Mouse (Mus musculus) cerebral cortex, adult 2 months (tissue): ENCODE measurements around the gene Reln.

Experiments
- WGBS: fragments of 180-500 bp; shearing (Covaris S2); methylation state at CpG from one replicate; pipeline ENCODE4 v1.1.7; 2018; 5-methylcytosine and 5-hydroxymethylcytosine counted together

The Reln gene

GRCm38 (mm10) chr5:22344556-22344975 is at the start of gene Reln:
Reln (minus strand) TSS chr5:22344702.
- WGBS = 1% methylated on average over 65 of the region's 68 CpGs

- 85% methylated on average over 2 of the region's 2 CpGs for WGBS
These were observed 44.0 kb upstream of the Reln start for GRCm38 (mm10) chr5:22388502-22388901.

GRCm38 (mm10) chr5:22360510-22360909 is 16.0 kb upstream of the Reln start:
- 52% methylated on average over 9 of the region's 9 CpGs for WGBS

GRCm38 (mm10) chr5:22348412-22348811 is 3.9 kb upstream of the Reln start:
- WGBS = 89% methylated on average over 3 of the region's 3 CpGs

- whole genome bisulfite sequencing = 75% methylated on average over 2 of the region's 2 CpGs
These were observed 3.2 kb upstream of the Reln start for GRCm38 (mm10) chr5:22347732-22348131.

GRCm38 (mm10) chr5:22345894-22346635 is 1.6 kb upstream of the Reln start:
- 58% methylated on average over 14 of the region's 14 CpGs for WGBS

GRCm38 (mm10) chr5:22344976-22345651 is 612 bp upstream of the Reln start:
- 1% methylated on average over 58 of the region's 58 CpGs for WGBS

- under 1% methylated on average over 57 of the region's 65 CpGs for WGBS
These were observed 503 bp downstream of the Reln start for GRCm38 (mm10) chr5:22343843-22344555.

GRCm38 (mm10) chr5:22343536-22343842 is 1.0 kb downstream of the Reln start:
- 7% methylated on average over 10 of the region's 10 CpGs for WGBS

GRCm38 (mm10) chr5:22342461-22342860 is 2.0 kb downstream of the Reln start:
- 75% methylated on average over 7 of the region's 7 CpGs for WGBS

- WGBS = 92% methylated on average over 8 of the region's 8 CpGs
These were observed 3.5 kb downstream of the Reln start for GRCm38 (mm10) chr5:22340991-22341390.

GRCm38 (mm10) chr5:22335408-22335807 is 9.1 kb downstream of the Reln start:
- WGBS = 76% methylated on average over 3 of the region's 3 CpGs

- 36% methylated on average over 5 of the region's 5 CpGs for WGBS
These were observed 13.7 kb downstream of the Reln start for GRCm38 (mm10) chr5:22330802-22331201.

- WGBS = 70% methylated on average over 8 of the region's 8 CpGs
These were observed 15.8 kb downstream of the Reln start for GRCm38 (mm10) chr5:22328431-22329359.

GRCm38 (mm10) chr5:22327170-22327569 is 17.3 kb downstream of the Reln start:
- WGBS = 86% methylated on average over 3 of the region's 3 CpGs

- 63% methylated on average over 1 of the region's 1 CpGs for WGBS
These were observed 20.7 kb downstream of the Reln start for GRCm38 (mm10) chr5:22323801-22324200.

GRCm38 (mm10) chr5:22317807-22318206 is 26.7 kb downstream of the Reln start:
- WGBS = 93% methylated on average over 1 of the region's 1 CpGs

- WGBS = 83% methylated on average over 7 of the region's 7 CpGs
These were observed 28.0 kb downstream of the Reln start for GRCm38 (mm10) chr5:22316471-22316870.

GRCm38 (mm10) chr5:22315990-22316389 is 28.5 kb downstream of the Reln start:
- 71% methylated on average over 2 of the region's 2 CpGs for WGBS

- 35% methylated on average over 10 of the region's 10 CpGs for WGBS
These were observed 31.5 kb downstream of the Reln start for GRCm38 (mm10) chr5:22312995-22313394.

- WGBS = 86% methylated on average over 4 of the region's 4 CpGs
These were observed 33.5 kb downstream of the Reln start for GRCm38 (mm10) chr5:22311046-22311445.

GRCm38 (mm10) chr5:22309001-22309400 is 35.5 kb downstream of the Reln start:
- 65% methylated on average over 2 of the region's 2 CpGs for WGBS
